Mouse (Mus musculus) adrenal gland, adult 8-10 months (tissue): Measurements from ENCODE around the gene Bola3. TPM values are rescaled to one million over a fixed set of nuclear protein-coding genes. Genes with fewer than 3 reads are reported as not detected.

Experiments used
- DNase-seq: peaks from one replicate; pipeline ENCODE4 v3.0.0; 2022
- microRNA-seq, 2 experiments: library from miRNA; unstranded; fragments of <30 nt; microRNA quantifications; one replicate each; pipeline ENCODE4 v1.2.0; 2022
- total RNA-seq, 4 experiments: library from RNA; stranded (reverse); gene quantifications; 2 replicates each; pipeline ENCODE4 v1.2.4; 2022

The Bola3 gene
- total RNA-seq, 4 experiments from 2014 or later, result 94.1 to 174 (median 137) TPM

GRCm38 (mm10) chr6:83395544-83396229, 46.7 kb downstream of the Bola3 start:
- DNase-seq, result no peak

- no peak for DNase-seq
These were observed 47.8 kb downstream of the Bola3 start for GRCm38 (mm10) chr6:83396711-83397110.

GRCm38 (mm10) chr6:83397728-83398127, 48.8 kb downstream of the Bola3 start:
- DNase-seq, result no peak

DNA sequence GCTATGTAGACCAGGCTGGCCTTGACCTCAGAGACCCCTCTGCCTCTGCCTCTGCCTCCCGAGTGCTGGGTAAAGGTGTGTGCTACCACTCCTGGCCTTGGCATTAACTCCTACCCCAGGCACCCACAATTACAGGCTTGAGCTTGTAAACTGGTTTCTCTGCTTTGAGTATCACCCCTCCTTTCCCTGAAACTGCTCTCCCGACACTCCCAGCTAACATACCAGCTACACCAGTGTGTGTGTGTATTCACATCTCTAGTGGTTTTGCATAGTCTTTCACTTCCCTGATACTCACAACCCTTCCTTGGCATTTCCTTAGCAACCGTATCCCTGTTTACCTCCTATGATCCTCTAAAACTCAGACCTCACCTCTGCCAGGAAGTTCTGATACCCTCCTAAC, 50.8 kb downstream of the Bola3 start:
- DNase-seq, result no peak

DNA sequence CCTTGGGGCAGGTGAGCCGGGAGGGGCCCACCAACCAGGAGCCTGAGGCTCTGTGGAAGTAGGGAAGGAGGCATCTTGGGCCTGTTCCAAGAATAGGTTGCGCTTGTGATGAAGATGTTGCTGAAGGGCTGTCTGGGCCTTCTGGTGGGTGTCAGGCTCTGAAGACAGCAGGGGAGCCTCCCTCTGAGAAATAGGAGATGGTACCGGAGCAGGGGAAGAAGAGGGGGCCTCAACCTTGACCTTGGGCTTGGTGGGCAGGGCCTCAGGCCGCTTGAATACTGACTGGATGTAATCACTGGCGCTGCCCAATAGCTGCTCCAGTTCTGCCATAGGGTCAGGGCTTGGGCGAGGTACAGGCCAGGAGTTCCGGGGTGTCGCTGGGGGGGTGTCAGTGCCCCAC, 54.5 kb downstream of the Bola3 start:
- DNase-seq, result no peak

- no peak for DNase-seq
These were observed 55.6 kb downstream of the Bola3 start for GRCm38 (mm10) chr6:83404571-83404970.

DNA sequence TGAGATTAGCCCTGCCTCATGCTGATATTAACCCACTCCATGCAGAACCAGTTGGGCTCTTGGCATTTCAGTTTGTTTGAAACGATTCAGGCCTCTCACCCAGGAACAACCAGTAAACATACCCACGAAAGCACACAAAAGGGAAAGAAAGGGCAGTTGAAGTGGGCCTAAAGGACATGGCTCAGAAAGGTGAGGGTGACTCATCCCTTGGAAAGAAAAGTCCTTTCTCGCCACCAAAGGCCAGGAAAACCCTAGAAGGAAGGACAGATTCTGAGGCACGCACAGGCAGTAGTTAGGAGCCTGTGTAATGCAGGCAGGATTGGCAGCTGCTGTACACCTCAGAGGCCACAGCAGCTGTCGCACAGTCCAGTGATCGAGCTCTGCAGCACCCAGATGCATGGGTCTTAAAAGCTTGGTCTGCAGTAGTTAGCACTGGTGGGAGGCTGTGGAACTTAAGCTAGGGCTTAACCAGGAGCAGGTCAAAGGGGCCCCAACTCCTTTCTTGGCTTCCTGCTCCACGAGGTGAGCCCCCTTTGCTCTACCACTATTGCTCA, 56.6 kb downstream of the Bola3 start:
- no peak for DNase-seq

- no peak for DNase-seq
These were observed 59.6 kb downstream of the Bola3 start for GRCm38 (mm10) chr6:83408510-83408909.

Small RNAs within 50 kb of the gene (microRNA-seq; reads per million reads assigned to microRNA genes)
- 0 reads per million in 2 experiments for gene Mir6374

Other genes with a start within 250 kb of the Bola3 start
- gene Ccdc142, start 247.5 kb upstream of the Bola3 start, total RNA-seq, result 10 to 100 TPM in 2 of 4 experiments, 1 to 10 TPM in 2; 5.3 to 14.2 (median 9.7) TPM
- 10 to 100 TPM in 2 of 4 experiments, 1 to 10 TPM in 2; 5.9 to 14.3 (median 10.1) TPM for gene Gm42688, start 247.5 kb upstream of the Bola3 start, total RNA-seq
- gene Mrpl53, start 240.1 kb upstream of the Bola3 start, total RNA-seq, result 100 to 1,000 TPM in 1 of 4 experiments, 10 to 100 TPM in 3; 81.6 to 113 (median 89.5) TPM
- 10 to 100 TPM; 45.9 to 91.9 (median 62.8) TPM for gene Mogs, start 233.7 kb upstream of the Bola3 start, total RNA-seq
- gene Wbp1, start 227.6 kb upstream of the Bola3 start, total RNA-seq, result 100 to 1,000 TPM; 100 to 106 (median 105) TPM
- 10 to 100 TPM; 24.9 to 32.3 (median 28.0) TPM for gene Ino80b, start 223.7 kb upstream of the Bola3 start, total RNA-seq
- 10 to 100 TPM; 16.4 to 34.0 (median 19.9) TPM for gene Rtkn, start 213.7 kb upstream of the Bola3 start, total RNA-seq
- 1 to 10 TPM; 3.2 to 6.3 (median 5.3) TPM for gene Wdr54, start 192.8 kb upstream of the Bola3 start, total RNA-seq
- gene 1700003E16Rik, start 192.7 kb upstream of the Bola3 start, total RNA-seq, result 1 to 10 TPM; 1.2 to 2.6 (median 1.9) TPM
- gene Dctn1, start 183.2 kb upstream of the Bola3 start, total RNA-seq, result 100 to 1,000 TPM; 145 to 192 (median 162) TPM
- under 1 TPM; 0.05 to 0.09 (median 0.08) TPM for gene Slc4a5, start 129.3 kb upstream of the Bola3 start, total RNA-seq
- 10 to 100 TPM; 14.4 to 19.3 (median 17.6) TPM for gene Mthfd2, start 23.2 kb upstream of the Bola3 start, total RNA-seq
- 10 to 100 TPM; 66.9 to 77.3 (median 71.4) TPM for gene Mob1a, start 23.1 kb upstream of the Bola3 start, total RNA-seq
- gene Tet3, start 109.9 kb downstream of the Bola3 start, total RNA-seq, result 10 to 100 TPM; 24.3 to 40.5 (median 35.3) TPM
- gene Dguok, start 157.8 kb downstream of the Bola3 start, total RNA-seq, result 10 to 100 TPM; 46.1 to 62.6 (median 54.7) TPM
- under 1 TPM in 3 of 4 experiments, not detected in 1; 0.28 to 0.52 (median 0.30) TPM for gene Actg2, start 187.1 kb downstream of the Bola3 start, total RNA-seq
- 10 to 100 TPM; 24.0 to 33.4 (median 28.3) TPM for gene Stambp, start 223.6 kb downstream of the Bola3 start, total RNA-seq